Mouse (Mus musculus): Measurements from ENCODE around the gene Ier5. TPM values are rescaled to one million over a fixed set of nuclear protein-coding genes. Genes with fewer than 3 reads are reported as not detected.

The Ier5 gene
- polyA plus RNA-seq, 1 experiment from 2014 or later = 6.7 TPM

DNA sequence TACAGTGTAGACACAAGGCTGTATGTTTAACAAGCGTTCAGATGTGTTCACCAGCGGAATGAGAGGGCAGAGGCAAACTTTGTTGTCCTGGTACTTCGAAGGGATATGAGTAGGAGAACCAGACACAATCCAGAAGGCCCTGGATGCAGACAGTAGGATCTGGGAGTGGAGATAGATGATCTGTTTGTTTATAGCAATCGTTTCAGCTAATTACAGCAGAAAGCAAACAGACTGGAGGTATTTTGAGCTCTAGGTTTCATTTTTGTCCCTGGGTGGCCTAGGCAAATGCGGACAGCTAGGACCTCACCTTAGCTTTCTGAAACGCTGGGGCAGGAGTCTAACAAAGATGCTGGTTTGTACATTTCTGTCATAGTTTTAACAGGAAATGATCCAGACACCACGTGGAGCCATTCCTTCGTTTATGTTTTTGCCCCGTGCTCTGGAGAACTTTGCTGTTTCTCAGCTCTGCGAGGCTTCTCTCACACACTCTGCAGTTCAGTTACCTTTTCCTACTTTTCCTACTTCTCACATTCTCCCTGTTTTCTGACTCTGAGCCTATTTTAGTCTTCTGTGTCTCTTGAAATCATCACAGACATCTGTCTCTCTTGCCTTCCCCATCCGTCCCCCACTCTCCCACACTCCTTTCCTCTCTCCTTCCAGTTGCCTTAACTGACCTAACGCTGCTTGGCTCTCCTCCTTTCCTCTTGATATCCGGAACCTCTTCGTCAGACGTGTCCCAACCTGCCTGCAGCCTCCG, 10.4 kb downstream of the Ier5 start:
- Histone ChIP-seq H3K27me3 (replicated peaks; ENCODE audit: control insufficient read depth, insufficient read depth, low read length) (no peaks in the 10 kb centered on the region), H3K27ac (ENCODE audit: low read depth) (peak overlapping the region; percentile 78), H3K9me3 (ENCODE audit: control insufficient read depth, low read length) (no peaks in the 10 kb centered on the region), H3K4me1 (replicated peaks; ENCODE audit: control insufficient read depth, insufficient read depth, low read length) (peaks cover 78% of the 10 kb centered on the region), H3K4me3 (ENCODE audit: low read depth, low read length) (no peak overlapping the region), H3K4me2 (ENCODE audit: low read length) (0 out of 2 replicates have a peak overlapping the region, but pooled peaks have one; percentile 1), H3K36me3 (ENCODE audit: control insufficient read depth, insufficient read depth, low read length) (no peaks in the 10 kb centered on the region), H3K9ac (ENCODE audit: low read length) (no peak overlapping the region)
- 24% methylated on average over 16 of the region's 16 CpGs for WGBS
- DNase-seq (ENCODE audit: low spot score) (peak; percentile 67), ATAC-seq (replicated peaks; ENCODE audit: low FRiP score, low TSS enrichment, low read depth) (no peak)

DNA sequence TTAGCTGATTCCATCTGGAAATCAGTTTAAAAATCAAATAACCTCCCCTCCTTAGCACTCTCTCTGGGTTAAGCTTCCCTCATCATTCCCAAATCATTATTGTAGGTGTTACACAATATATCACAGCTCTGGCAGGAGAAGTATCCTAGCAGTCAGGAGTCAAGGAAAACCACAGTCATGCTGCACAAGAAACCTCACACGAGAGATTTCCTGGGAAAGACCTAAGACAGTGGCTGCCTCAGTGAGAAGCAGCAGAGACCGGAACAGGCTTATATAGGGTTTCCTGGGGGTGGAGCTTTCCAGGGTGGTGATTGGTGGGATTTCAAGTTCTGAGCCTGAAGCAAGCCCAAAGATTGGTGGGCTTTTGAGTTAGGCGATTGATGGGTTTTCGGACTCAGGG, 11.4 kb downstream of the Ier5 start:
- Histone ChIP-seq H3K9ac (ENCODE audit: low read length) (no peak overlapping the region), H3K4me1 (replicated peaks; ENCODE audit: control insufficient read depth, insufficient read depth, low read length) (peaks cover 72% of the 10 kb centered on the region), H3K27me3 (replicated peaks; ENCODE audit: control insufficient read depth, insufficient read depth, low read length) (no peaks in the 10 kb centered on the region), H3K27ac (ENCODE audit: low read depth) (no peak overlapping the region), H3K36me3 (ENCODE audit: control insufficient read depth, insufficient read depth, low read length) (no peaks in the 10 kb centered on the region), H3K9me3 (ENCODE audit: control insufficient read depth, low read length) (no peaks in the 10 kb centered on the region), H3K4me3 (ENCODE audit: low read depth, low read length) (no peak overlapping the region), H3K4me2 (ENCODE audit: low read length) (no peak overlapping the region)
- ATAC-seq (replicated peaks; ENCODE audit: low FRiP score, low TSS enrichment, low read depth) (no peak), DNase-seq (ENCODE audit: low spot score) (no peak)
- 91% methylated on average over 4 of the region's 4 CpGs for whole genome bisulfite sequencing

- no peaks in the 10 kb centered on the region for H3K27me3 ChIP-seq (replicated peaks; ENCODE audit: control insufficient read depth, insufficient read depth, low read length)
- H3K36me3 ChIP-seq (ENCODE audit: control insufficient read depth, insufficient read depth, low read length) = no peaks in the 10 kb centered on the region
- H3K4me2 ChIP-seq (ENCODE audit: low read length) = no peak overlapping the region
- 27% methylated on average over 4 of the region's 4 CpGs for WGBS
- H3K9ac ChIP-seq (ENCODE audit: low read length) = no peak overlapping the region
- no peak for ATAC-seq (replicated peaks; ENCODE audit: low FRiP score, low TSS enrichment, low read depth)
- peak overlapping the region; percentile 16; the same call in 1 of the 2 replicates for H3K27ac ChIP-seq (ENCODE audit: low read depth)
- H3K4me3 ChIP-seq (ENCODE audit: low read depth, low read length) = no peak overlapping the region
- H3K4me1 ChIP-seq (replicated peaks; ENCODE audit: control insufficient read depth, insufficient read depth, low read length) = peaks cover 71% of the 10 kb centered on the region
- no peaks in the 10 kb centered on the region for H3K9me3 ChIP-seq (ENCODE audit: control insufficient read depth, low read length)
- DNase-seq (ENCODE audit: low spot score) = no peak
Observed at GRCm38 (mm10) chr1:155086893-155087292, 12.5 kb downstream of the Ier5 start.

DNA sequence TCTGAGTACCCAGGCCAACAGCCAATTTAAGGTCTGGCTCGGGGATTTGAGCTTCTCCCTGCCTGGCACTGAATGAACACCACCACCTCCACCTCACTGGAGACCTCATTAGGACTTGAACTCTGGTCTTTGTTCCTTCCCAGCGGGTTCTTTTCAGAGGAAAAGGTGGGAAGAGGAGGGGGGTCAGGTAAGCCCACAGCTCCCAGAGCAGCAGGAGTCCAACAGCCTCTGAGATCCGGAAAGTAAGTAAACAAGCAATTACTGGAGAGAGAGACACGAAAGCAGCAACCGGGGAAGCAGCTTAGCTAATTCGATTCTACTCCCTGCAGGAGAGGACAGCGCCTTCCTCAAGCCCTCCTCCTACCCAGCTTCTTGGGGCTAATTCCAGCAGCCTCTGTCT, 13.0 kb downstream of the Ier5 start:
- H3K36me3 ChIP-seq (ENCODE audit: control insufficient read depth, insufficient read depth, low read length) = no peaks in the 10 kb centered on the region
- H3K4me1 ChIP-seq (replicated peaks; ENCODE audit: control insufficient read depth, insufficient read depth, low read length) = peaks cover 67% of the 10 kb centered on the region
- no peak for DNase-seq (ENCODE audit: low spot score)
- H3K27me3 ChIP-seq (replicated peaks; ENCODE audit: control insufficient read depth, insufficient read depth, low read length) = no peaks in the 10 kb centered on the region
- no peaks in the 10 kb centered on the region for H3K9me3 ChIP-seq (ENCODE audit: control insufficient read depth, low read length)
- no peak overlapping the region for H3K9ac ChIP-seq (ENCODE audit: low read length)
- 18% methylated on average over 7 of the region's 7 CpGs for WGBS
- no peak overlapping the region for H3K4me3 ChIP-seq (ENCODE audit: low read depth, low read length)
- ATAC-seq (replicated peaks; ENCODE audit: low FRiP score, low TSS enrichment, low read depth) = no peak
- H3K4me2 ChIP-seq (ENCODE audit: low read length) = no peak overlapping the region
- H3K27ac ChIP-seq (ENCODE audit: low read depth) = peak overlapping the region; percentile 16; the same call in 1 of the 2 replicates

DNA sequence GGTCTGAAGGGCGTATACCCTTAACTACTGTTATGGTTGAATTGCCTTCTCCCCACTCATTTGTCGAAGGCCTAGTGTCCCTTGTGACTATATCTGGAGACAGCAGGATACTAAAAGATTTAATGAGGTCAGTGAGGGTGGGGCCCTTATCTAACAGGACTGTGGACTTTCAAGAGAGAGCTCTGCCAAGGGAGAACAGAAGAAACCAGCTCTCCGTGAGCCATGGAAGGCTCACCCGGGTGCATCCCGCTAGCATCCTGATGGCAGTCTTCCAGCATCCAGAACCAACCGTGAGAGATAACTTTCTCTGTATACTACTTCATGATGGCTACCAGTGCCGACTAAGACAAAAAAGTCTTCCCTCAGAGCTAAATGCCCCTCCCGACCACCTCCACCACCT, 14.6 kb downstream of the Ier5 start:
- Histone ChIP-seq H3K27ac (ENCODE audit: low read depth) (peak overlapping the region; percentile 98; the same call in 1 of the 2 replicates), H3K4me3 (ENCODE audit: low read depth, low read length) (no peak overlapping the region), H3K36me3 (ENCODE audit: control insufficient read depth, insufficient read depth, low read length) (no peaks in the 10 kb centered on the region), H3K4me2 (ENCODE audit: low read length) (no peak overlapping the region), H3K4me1 (replicated peaks; ENCODE audit: control insufficient read depth, insufficient read depth, low read length) (peaks cover 67% of the 10 kb centered on the region), H3K9me3 (ENCODE audit: control insufficient read depth, low read length) (no peaks in the 10 kb centered on the region), H3K27me3 (replicated peaks; ENCODE audit: control insufficient read depth, insufficient read depth, low read length) (no peaks in the 10 kb centered on the region), H3K9ac (ENCODE audit: low read length) (no peak overlapping the region)
- WGBS = 48% methylated on average over 8 of the region's 8 CpGs
- no peak for DNase-seq (ENCODE audit: low spot score)
- no peak for ATAC-seq (replicated peaks; ENCODE audit: low FRiP score, low TSS enrichment, low read depth)

- peak overlapping the region; percentile 63 for H3K9ac ChIP-seq (ENCODE audit: low read length)
- no peaks in the 10 kb centered on the region for H3K36me3 ChIP-seq (ENCODE audit: control insufficient read depth, insufficient read depth, low read length)
- H3K27ac ChIP-seq (ENCODE audit: low read depth) = peak overlapping the region; percentile 98
- H3K4me2 ChIP-seq (ENCODE audit: low read length) = peak overlapping the region; percentile 66
- H3K4me3 ChIP-seq (ENCODE audit: low read depth, low read length) = peak overlapping the region; percentile 40
- peak; percentile 93 for ATAC-seq (replicated peaks; ENCODE audit: low FRiP score, low TSS enrichment, low read depth)
- H3K27me3 ChIP-seq (replicated peaks; ENCODE audit: control insufficient read depth, insufficient read depth, low read length) = no peaks in the 10 kb centered on the region
- DNase-seq (ENCODE audit: low spot score) = peak; percentile 95
- H3K4me1 ChIP-seq (replicated peaks; ENCODE audit: control insufficient read depth, insufficient read depth, low read length) = peaks cover 55% of the 10 kb centered on the region
- under 1% methylated on average over 51 of the region's 77 CpGs for WGBS
- H3K9me3 ChIP-seq (ENCODE audit: control insufficient read depth, low read length) = no peaks in the 10 kb centered on the region
Observed at GRCm38 (mm10) chr1:155083271-155084265, 15.9 kb downstream of the Ier5 start.

GRCm38 (mm10) chr1:155082965-155083268, 16.5 kb downstream of the Ier5 start:
- Histone ChIP-seq H3K27me3 (replicated peaks; ENCODE audit: control insufficient read depth, insufficient read depth, low read length) (no peaks in the 10 kb centered on the region), H3K27ac (ENCODE audit: low read depth) (peak overlapping the region; percentile 98), H3K4me1 (replicated peaks; ENCODE audit: control insufficient read depth, insufficient read depth, low read length) (peaks cover 57% of the 10 kb centered on the region), H3K9me3 (ENCODE audit: control insufficient read depth, low read length) (no peaks in the 10 kb centered on the region), H3K36me3 (ENCODE audit: control insufficient read depth, insufficient read depth, low read length) (no peaks in the 10 kb centered on the region), H3K9ac (ENCODE audit: low read length) (peak overlapping the region; percentile 62), H3K4me3 (ENCODE audit: low read depth, low read length) (peak overlapping the region; percentile 40), H3K4me2 (ENCODE audit: low read length) (peak overlapping the region; percentile 66)
- ATAC-seq (replicated peaks; ENCODE audit: low FRiP score, low TSS enrichment, low read depth) (no peak; the same call in 1 of the 2 replicates), DNase-seq (ENCODE audit: low spot score) (no peak)
- 0% methylated on average over 17 of the region's 18 CpGs for WGBS

DNA sequence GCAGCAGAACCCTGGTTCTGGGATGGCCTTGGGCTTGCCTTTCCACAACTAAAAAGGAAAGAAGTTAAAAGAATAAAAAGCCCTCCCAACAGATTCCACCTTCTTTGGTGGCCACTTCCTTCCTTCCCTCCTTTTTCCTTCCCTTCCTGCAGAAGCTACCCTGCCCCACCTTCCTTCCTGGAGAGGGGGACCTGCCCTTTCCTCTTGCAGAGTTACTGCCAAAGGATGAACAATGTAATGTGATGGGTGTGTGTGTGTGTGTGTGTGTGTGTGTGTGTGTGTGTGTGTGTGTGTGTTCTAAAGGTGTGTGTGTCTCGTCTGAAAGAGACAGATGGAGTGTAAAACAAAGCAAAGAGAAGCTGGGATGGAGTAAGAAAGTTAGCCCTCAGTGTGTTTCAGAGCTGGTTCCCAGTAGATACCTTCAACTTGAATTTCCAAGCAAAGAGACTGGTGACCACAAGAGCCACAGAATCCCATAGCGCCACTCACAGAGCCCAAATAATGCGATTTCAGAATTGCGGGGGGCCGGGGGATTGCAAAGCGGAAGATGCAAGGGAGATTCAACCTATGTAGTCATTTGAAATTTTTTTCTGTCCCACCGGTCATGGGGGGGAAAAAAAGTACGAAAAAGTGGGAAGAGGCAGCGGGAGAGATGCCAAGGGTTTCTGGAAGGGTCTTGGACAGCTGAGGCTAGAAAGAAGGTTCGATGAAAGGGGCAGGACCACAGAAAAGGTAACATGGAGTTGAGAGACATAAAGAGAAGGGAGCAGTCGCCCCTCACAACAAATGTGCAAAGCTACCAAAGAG, 17.1 kb downstream of the Ier5 start:
- Histone ChIP-seq H3K27ac (ENCODE audit: low read depth) (peak overlapping the region; percentile 98), H3K9ac (ENCODE audit: low read length) (peak overlapping the region; percentile 62), H3K27me3 (replicated peaks; ENCODE audit: control insufficient read depth, insufficient read depth, low read length) (no peaks in the 10 kb centered on the region), H3K36me3 (ENCODE audit: control insufficient read depth, insufficient read depth, low read length) (no peaks in the 10 kb centered on the region), H3K9me3 (ENCODE audit: control insufficient read depth, low read length) (no peaks in the 10 kb centered on the region), H3K4me2 (ENCODE audit: low read length) (peak overlapping the region; percentile 66), H3K4me3 (ENCODE audit: low read depth, low read length) (peak overlapping the region; percentile 40), H3K4me1 (replicated peaks; ENCODE audit: control insufficient read depth, insufficient read depth, low read length) (peaks cover 62% of the 10 kb centered on the region)
- no peak for ATAC-seq (replicated peaks; ENCODE audit: low FRiP score, low TSS enrichment, low read depth)
- no peak for DNase-seq (ENCODE audit: low spot score)
- 19% methylated on average over 11 of the region's 11 CpGs for WGBS

Measured in intestine, embryonic 14.5 days (tissue).